Mouse (Mus musculus) forebrain, embryonic 15.5 days (tissue): ENCODE measurements around the gene Adra2a. TPM values are rescaled to one million over a fixed set of nuclear protein-coding genes. Genes with fewer than 3 reads are reported as not detected.

Experiments used
- ATAC-seq: fragments of 200-750 bp; cut with Nextera tagmentation; replicated peaks from 2 replicates; pipeline ENCODE4 v1.8.0; 2017; ENCODE audit warnings: mild to moderate bottlenecking, moderate TSS enrichment, moderate library complexity
- H3K27ac ChIP-seq: fragments of 300-500 bp; sonication (generic); replicated peaks from 2 replicates; pipeline ENCODE4 v1.5.1; 2015; ENCODE audit warnings: mild to moderate bottlenecking, inconsistent platforms
- H3K27me3 ChIP-seq: fragments of 300-500 bp; sonication (generic); 2 replicates; pipeline ENCODE4 v1.6.1; 2015; ENCODE audit warnings: inconsistent platforms
- H3K36me3 ChIP-seq: fragments of 300-500 bp; sonication (generic); 2 replicates; pipeline ENCODE4 v1.6.1; 2015; ENCODE audit warnings: mild to moderate bottlenecking, inconsistent platforms
- H3K4me1 ChIP-seq: fragments of 300-500 bp; sonication (generic); 2 replicates; pipeline ENCODE4 v1.6.1; 2015; ENCODE audit warnings: inconsistent platforms
- H3K4me2 ChIP-seq: fragments of 300-500 bp; sonication (generic); replicated peaks from 2 replicates; pipeline ENCODE4 v1.6.1; 2015; ENCODE audit warnings: mild to moderate bottlenecking, inconsistent platforms
- H3K4me3 ChIP-seq: fragments of 300-500 bp; sonication (generic); 2 replicates; pipeline ENCODE4 v1.5.1; 2015; ENCODE audit warnings: mild to moderate bottlenecking, inconsistent platforms
- H3K9ac ChIP-seq: fragments of 300-500 bp; sonication (generic); replicated peaks from 2 replicates; pipeline ENCODE4 v1.6.1; 2015; ENCODE audit warnings: mild to moderate bottlenecking, inconsistent platforms
- H3K9me3 ChIP-seq: fragments of 300-500 bp; sonication (generic); 2 replicates; pipeline ENCODE4 v1.6.1; 2016; ENCODE audit warnings: inconsistent platforms
- WGBS: fragments of 180-500 bp; shearing (Covaris S2); methylation state at CpG from one replicate; pipeline ENCODE4 v1.1.7; 2015; ENCODE audit warnings: mixed read lengths; 5-methylcytosine and 5-hydroxymethylcytosine counted together
- polyA plus RNA-seq: library from polyadenylated mRNA; unstranded; fragments of >200 nt; fragmentation: Nextera tagmentation; extraction: Ambion mirVana; gene quantifications from 2 replicates; pipeline ENCODE4 v1.2.1, GENCODE M21; 2015

The Adra2a gene
- polyA plus RNA-seq, 1 experiment from 2014 or later, result 1.5 TPM

- Histone ChIP-seq H3K4me2 (no peak overlapping the region), H3K9me3 (no peaks in the 10 kb centered on the region), H3K27me3 (no peaks in the 10 kb centered on the region), H3K4me1 (peaks cover 5% of the 10 kb centered on the region; the same call in 1 of the 2 replicates), H3K9ac (no peak overlapping the region), H3K36me3 (no peaks in the 10 kb centered on the region), H3K27ac (no peak overlapping the region), H3K4me3 (no peak overlapping the region)
- WGBS, result 88% methylated on average over 9 of the region's 9 CpGs
- ATAC-seq, result no peak
Observed at GRCm38 (mm10) chr19:54081716-54082165, 37.8 kb downstream of the Adra2a start.

GRCm38 (mm10) chr19:54087319-54087718 lies 43.4 kb downstream of the Adra2a start:
- H3K4me1 ChIP-seq, result no peaks in the 10 kb centered on the region
- H3K27me3 ChIP-seq, result no peaks in the 10 kb centered on the region
- ATAC-seq, result no peak
- H3K4me3 ChIP-seq, result no peak overlapping the region
- no peak overlapping the region for H3K27ac ChIP-seq
- 81% methylated on average over 10 of the region's 10 CpGs for WGBS
- no peaks in the 10 kb centered on the region for H3K36me3 ChIP-seq
- no peak overlapping the region for H3K9ac ChIP-seq
- no peak overlapping the region for H3K4me2 ChIP-seq
- H3K9me3 ChIP-seq, result no peaks in the 10 kb centered on the region

- no peak overlapping the region for H3K4me2 ChIP-seq
- ATAC-seq, result no peak
- WGBS, result 88% methylated on average over 3 of the region's 3 CpGs
Observed at GRCm38 (mm10) chr19:54093599-54093998, 49.6 kb downstream of the Adra2a start.

GRCm38 (mm10) chr19:54095716-54096115 lies 51.8 kb downstream of the Adra2a start:
- H3K4me2 ChIP-seq, result no peak overlapping the region
- no peak for ATAC-seq
- no peak overlapping the region for H3K9ac ChIP-seq
- no peaks in the 10 kb centered on the region for H3K27me3 ChIP-seq
- no peak overlapping the region for H3K27ac ChIP-seq
- no peak overlapping the region for H3K4me3 ChIP-seq
- WGBS, result 59% methylated on average over 5 of the region's 5 CpGs
- H3K4me1 ChIP-seq, result peaks cover 6% of the 10 kb centered on the region; the same call in 1 of the 2 replicates
- no peaks in the 10 kb centered on the region for H3K9me3 ChIP-seq
- H3K36me3 ChIP-seq, result no peaks in the 10 kb centered on the region

More at GRCm38 (mm10) chr19:54093599-54093998, 49.6 kb downstream of the Adra2a start:
- no peak overlapping the region for H3K4me3 ChIP-seq
- no peaks in the 10 kb centered on the region for H3K9me3 ChIP-seq
- no peaks in the 10 kb centered on the region for H3K36me3 ChIP-seq
- H3K27ac ChIP-seq, result no peak overlapping the region
- no peaks in the 10 kb centered on the region for H3K27me3 ChIP-seq
- H3K9ac ChIP-seq, result no peak overlapping the region
- H3K4me1 ChIP-seq, result peaks cover 6% of the 10 kb centered on the region; the same call in 1 of the 2 replicates

GRCm38 (mm10) chr19:54098367-54098766 lies 54.4 kb downstream of the Adra2a start:
- ATAC-seq, result no peak
- H3K9ac ChIP-seq, result no peak overlapping the region
- 88% methylated on average over 3 of the region's 3 CpGs for WGBS
- no peak overlapping the region for H3K4me2 ChIP-seq
- no peaks in the 10 kb centered on the region for H3K9me3 ChIP-seq
- H3K36me3 ChIP-seq, result no peaks in the 10 kb centered on the region
- H3K4me3 ChIP-seq, result no peak overlapping the region
- H3K4me1 ChIP-seq, result peaks cover 6% of the 10 kb centered on the region; the same call in 1 of the 2 replicates
- no peaks in the 10 kb centered on the region for H3K27me3 ChIP-seq
- no peak overlapping the region for H3K27ac ChIP-seq

Other genes with a start within 250 kb of the Adra2a start
- 90.4 and 94.7 TPM in 2 replicates for gene Pdcd4, start 151.9 kb upstream of the Adra2a start, polyA plus RNA-seq
- gene Shoc2, start 99.8 kb upstream of the Adra2a start, polyA plus RNA-seq, result 54.8 and 55.2 TPM in 2 replicates
- 144 and 145 TPM in 2 replicates for gene Bbip1, start 99.5 kb upstream of the Adra2a start, polyA plus RNA-seq